Mouse (Mus musculus): ENCODE measurements around the gene Gm17949. TPM values are rescaled to one million over a fixed set of nuclear protein-coding genes. Genes with fewer than 3 reads are reported as not detected.

The Gm17949 gene
- total RNA-seq, 2 experiments from 2014 or later = not detected

- no peak for ATAC-seq (ENCODE audit: poor library complexity, severe bottlenecking)
These were observed 21.6 kb downstream of the Gm17949 start for GRCm38 (mm10) chr17:57032854-57033253.

- ATAC-seq (ENCODE audit: poor library complexity, severe bottlenecking) = peak; percentile 30; the same call in 1 of the 2 replicates
These were observed 27.7 kb downstream of the Gm17949 start for GRCm38 (mm10) chr17:57038978-57039377.

DNA sequence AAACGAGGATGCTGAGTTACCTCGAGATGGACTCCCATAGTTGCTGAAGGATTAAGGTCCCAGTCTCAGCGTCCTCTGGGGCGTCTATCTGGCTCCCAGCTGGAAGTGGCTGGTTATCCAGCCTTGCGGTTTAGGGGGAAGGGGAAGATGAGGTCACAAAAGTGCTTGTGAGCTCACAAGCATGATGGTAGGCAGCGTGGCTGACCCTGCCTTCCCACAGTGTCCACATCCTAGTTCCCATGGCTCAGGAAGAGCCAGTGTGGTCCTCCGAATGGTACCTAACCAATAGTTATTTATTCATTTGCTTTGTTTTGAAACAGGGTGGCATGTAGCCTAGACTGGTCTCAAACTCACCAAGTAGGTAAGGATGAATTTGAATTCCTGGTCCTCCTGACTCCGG is 30.3 kb downstream of the Gm17949 start, which contains the start of gene Slc25a41:
Slc25a41 (minus strand) TSS at position 101 of the 400 bp plus-strand sequence.
- ATAC-seq (ENCODE audit: poor library complexity, severe bottlenecking) = no peak

GRCm38 (mm10) chr17:57047406-57047805 is 36.1 kb downstream of the Gm17949 start:
- ATAC-seq (ENCODE audit: poor library complexity, severe bottlenecking) = no peak

GRCm38 (mm10) chr17:57048816-57049215 is 37.5 kb downstream of the Gm17949 start:
- ATAC-seq (ENCODE audit: poor library complexity, severe bottlenecking) = peak; percentile 79

- ATAC-seq (ENCODE audit: poor library complexity, severe bottlenecking) = peak; percentile 68
These were observed 40.4 kb downstream of the Gm17949 start for GRCm38 (mm10) chr17:57051679-57052078.

- ATAC-seq (ENCODE audit: poor library complexity, severe bottlenecking) = no peak
These were observed 45.0 kb downstream of the Gm17949 start for GRCm38 (mm10) chr17:57056246-57056645.

GRCm38 (mm10) chr17:57058891-57059485 is 47.7 kb downstream of the Gm17949 start, which contains the start of gene Crb3:
Gene Crb3 (plus strand): TSS chr17:57059105.
- ATAC-seq (ENCODE audit: poor library complexity, severe bottlenecking) = no peak

- ATAC-seq (ENCODE audit: poor library complexity, severe bottlenecking) = no peak
These were observed 48.3 kb downstream of the Gm17949 start, which contains the start of gene Slc25a23 for GRCm38 (mm10) chr17:57059486-57059977. Gene Slc25a23 (minus strand): TSS chr17:57059863.

- peak; percentile 87 for ATAC-seq (ENCODE audit: poor library complexity, severe bottlenecking)
These were observed 49.0 kb downstream of the Gm17949 start for GRCm38 (mm10) chr17:57060231-57060801.

GRCm38 (mm10) chr17:57061069-57061468 is 49.8 kb downstream of the Gm17949 start:
- ATAC-seq (ENCODE audit: poor library complexity, severe bottlenecking) = no peak

- ATAC-seq (ENCODE audit: poor library complexity, severe bottlenecking) = no peak
These were observed 50.8 kb downstream of the Gm17949 start for GRCm38 (mm10) chr17:57062011-57062521.

- ATAC-seq (ENCODE audit: poor library complexity, severe bottlenecking) = no peak
These were observed 51.3 kb downstream of the Gm17949 start for GRCm38 (mm10) chr17:57062548-57062947.

- no peak for ATAC-seq (ENCODE audit: poor library complexity, severe bottlenecking)
These were observed 51.8 kb downstream of the Gm17949 start for GRCm38 (mm10) chr17:57063031-57063430.

DNA sequence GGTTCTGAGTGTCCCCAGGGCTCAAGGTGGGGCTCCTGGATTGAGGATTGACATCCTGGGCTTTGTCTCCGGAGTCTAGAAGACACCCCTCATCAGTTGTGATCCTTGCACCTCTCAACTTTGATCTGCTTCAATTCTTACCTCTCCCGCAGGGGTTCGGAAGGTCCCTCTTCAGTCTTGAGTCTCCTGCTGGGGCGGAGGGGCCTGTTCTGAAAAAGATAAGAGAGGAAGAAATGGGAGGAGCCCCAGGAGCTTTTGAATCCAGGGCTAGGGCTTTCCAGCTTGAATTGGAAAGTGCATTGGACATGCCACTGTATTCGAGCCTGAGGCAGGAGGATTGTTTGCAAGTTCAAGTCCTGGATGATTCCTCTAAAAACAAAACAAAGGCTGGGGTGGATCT is 55.6 kb downstream of the Gm17949 start:
- no peak for ATAC-seq (ENCODE audit: poor library complexity, severe bottlenecking)

- no peak for ATAC-seq (ENCODE audit: poor library complexity, severe bottlenecking)
These were observed 59.0 kb downstream of the Gm17949 start for GRCm38 (mm10) chr17:57070272-57070671.

- ATAC-seq (ENCODE audit: poor library complexity, severe bottlenecking) = no peak
These were observed 59.4 kb downstream of the Gm17949 start for GRCm38 (mm10) chr17:57070699-57071098.

Other genes with a start within 250 kb of the Gm17949 start
- gene Dus3l, start 246.7 kb upstream of the Gm17949 start, total RNA-seq (2015) = 8.4 and 8.7 TPM in 2 replicates
- gene Dus3l, start 246.7 kb upstream of the Gm17949 start, total RNA-seq (2017) = 10.5 and 14.6 TPM in 2 replicates
- 0.32 and 0.85 TPM in 2 replicates for gene Prr22, start 241.2 kb upstream of the Gm17949 start, total RNA-seq (2015)
- gene Prr22, start 241.2 kb upstream of the Gm17949 start, total RNA-seq (2017) = not detected in 2 replicates
- 5.0 and 5.2 TPM in 2 replicates for gene Rfx2, start 180.5 kb upstream of the Gm17949 start, total RNA-seq (2015)
- gene Rfx2, start 180.5 kb upstream of the Gm17949 start, total RNA-seq (2017) = 1.7 and 2.8 TPM in 2 replicates
- gene Acsbg2, start 137.0 kb upstream of the Gm17949 start, total RNA-seq (2015) = not detected in 2 replicates
- not detected in 2 replicates for gene Acsbg2, start 137.0 kb upstream of the Gm17949 start, total RNA-seq (2017)
- 0.32 and 0.40 TPM in 2 replicates for gene 1700061G19Rik, start 136.0 kb upstream of the Gm17949 start, total RNA-seq (2015)
- gene 1700061G19Rik, start 136.0 kb upstream of the Gm17949 start, total RNA-seq (2017) = 0.07 and 0.53 TPM in 2 replicates
- 10.6 and 11.0 TPM in 2 replicates for gene Mllt1, start 76.1 kb upstream of the Gm17949 start, total RNA-seq (2015)
- 11.2 and 15.1 TPM in 2 replicates for gene Mllt1, start 76.1 kb upstream of the Gm17949 start, total RNA-seq (2017)
- not detected in 2 replicates for gene Acer1, start 29.3 kb upstream of the Gm17949 start, total RNA-seq (2015)
- 0.04 TPM in 1 of 2 replicates, not detected in the other for gene Acer1, start 29.3 kb upstream of the Gm17949 start, total RNA-seq (2017)
- 19.1 and 20.0 TPM in 2 replicates for gene Clpp, start 21.2 kb upstream of the Gm17949 start, total RNA-seq (2015)
- gene Clpp, start 21.2 kb upstream of the Gm17949 start, total RNA-seq (2017) = 25.1 and 27.3 TPM in 2 replicates
- 13.0 and 14.0 TPM in 2 replicates for gene Alkbh7, start 14.1 kb upstream of the Gm17949 start, total RNA-seq (2015)
- gene Alkbh7, start 14.1 kb upstream of the Gm17949 start, total RNA-seq (2017) = 7.6 and 12.8 TPM in 2 replicates
- gene Pspn, start 11.5 kb upstream of the Gm17949 start, total RNA-seq (2015) = not detected in 2 replicates
- gene Pspn, start 11.5 kb upstream of the Gm17949 start, total RNA-seq (2017) = not detected in 2 replicates
- gene Gtf2f1, start 181 bp upstream of the Gm17949 start, total RNA-seq (2015) = 41.1 and 45.2 TPM in 2 replicates
- gene Gtf2f1, start 181 bp upstream of the Gm17949 start, total RNA-seq (2017) = 88.0 and 95.6 TPM in 2 replicates
- 56.0 and 66.5 TPM in 2 replicates for gene Khsrp, start 20.1 kb downstream of the Gm17949 start, total RNA-seq (2015)
- gene Khsrp, start 20.1 kb downstream of the Gm17949 start, total RNA-seq (2017) = 43.9 and 57.7 TPM in 2 replicates
- not detected in 2 replicates for gene Slc25a41, start 30.2 kb downstream of the Gm17949 start, total RNA-seq (2015)
- gene Slc25a41, start 30.2 kb downstream of the Gm17949 start, total RNA-seq (2017) = not detected in 2 replicates
- 0.51 TPM in 1 of 2 replicates, not detected in the other for gene Crb3, start 47.6 kb downstream of the Gm17949 start, total RNA-seq (2015)
- gene Crb3, start 47.6 kb downstream of the Gm17949 start, total RNA-seq (2017) = not detected in 2 replicates
- gene Slc25a23, start 48.4 kb downstream of the Gm17949 start, total RNA-seq (2015) = 4.1 and 5.8 TPM in 2 replicates
- gene Slc25a23, start 48.4 kb downstream of the Gm17949 start, total RNA-seq (2017) = 0.49 and 0.77 TPM in 2 replicates
- gene Dennd1c, start 67.0 kb downstream of the Gm17949 start, total RNA-seq (2015) = 69.7 and 73.9 TPM in 2 replicates
- 21.2 and 35.8 TPM in 2 replicates for gene Dennd1c, start 67.0 kb downstream of the Gm17949 start, total RNA-seq (2017)
- gene Tubb4a, start 76.3 kb downstream of the Gm17949 start, total RNA-seq (2015) = 0.13 TPM in 1 of 2 replicates, not detected in the other
- gene Tubb4a, start 76.3 kb downstream of the Gm17949 start, total RNA-seq (2017) = 0.11 and 0.41 TPM in 2 replicates
- 3.9 and 6.3 TPM in 2 replicates for gene Tnfsf9, start 93.9 kb downstream of the Gm17949 start, total RNA-seq (2015)
- 1.5 and 2.2 TPM in 2 replicates for gene Tnfsf9, start 93.9 kb downstream of the Gm17949 start, total RNA-seq (2017)
- not detected in 2 replicates for gene Cd70, start 138.3 kb downstream of the Gm17949 start, total RNA-seq (2015)
- gene Cd70, start 138.3 kb downstream of the Gm17949 start, total RNA-seq (2017) = not detected in 2 replicates
- 5.5 and 6.3 TPM in 2 replicates for gene Tnfsf14, start 182.7 kb downstream of the Gm17949 start, total RNA-seq (2015)
- gene Tnfsf14, start 182.7 kb downstream of the Gm17949 start, total RNA-seq (2017) = 15.6 and 15.7 TPM in 2 replicates
- 699 and 776 TPM in 2 replicates for gene C3, start 216.7 kb downstream of the Gm17949 start, total RNA-seq (2015)
- gene C3, start 216.7 kb downstream of the Gm17949 start, total RNA-seq (2017) = 1,145 and 1,156 TPM in 2 replicates
- gene Gpr108, start 237.0 kb downstream of the Gm17949 start, total RNA-seq (2015) = 36.6 and 39.1 TPM in 2 replicates
- 36.6 and 37.7 TPM in 2 replicates for gene Gpr108, start 237.0 kb downstream of the Gm17949 start, total RNA-seq (2017)
- 3.6 and 5.4 TPM in 2 replicates for gene Trip10, start 238.0 kb downstream of the Gm17949 start, total RNA-seq (2015)
- 9.0 and 9.4 TPM in 2 replicates for gene Trip10, start 238.0 kb downstream of the Gm17949 start, total RNA-seq (2017)

Measured in megakaryocyte, adult 5-6 weeks (primary cell).